Mouse (Mus musculus) stomach, postnatal 0 days (tissue): ENCODE results near the gene Rtf2. TPM values are rescaled to one million over a fixed set of nuclear protein-coding genes. Genes with fewer than 3 reads are reported as not detected.

Experiments used
- ATAC-seq: fragments of 200-750 bp; cut with Nextera tagmentation; 2 replicates; pipeline ENCODE4 v1.8.0; 2017; ENCODE audit not compliant: low FRiP score, low TSS enrichment
- DNase-seq: peaks from one replicate; pipeline ENCODE4 v3.0.0-alpha.2; 2016; ENCODE audit warnings: low spot score
- H3K27ac ChIP-seq: fragments of 300-500 bp; sonication (generic); replicated peaks from 2 replicates; pipeline ENCODE4 v1.5.1; 2014; ENCODE audit warnings: mild to moderate bottlenecking, control low read depth
- H3K27me3 ChIP-seq: fragments of 300-500 bp; sonication (generic); 2 replicates; pipeline ENCODE4 v1.6.1; 2014; ENCODE audit warnings: low read length; ENCODE audit not compliant: control insufficient read depth, insufficient read depth
- H3K36me3 ChIP-seq: fragments of 300-500 bp; sonication (generic); 2 replicates; pipeline ENCODE4 v1.6.1; 2014; ENCODE audit warnings: low read length, mixed read lengths; ENCODE audit not compliant: control insufficient read depth, insufficient read depth
- H3K4me1 ChIP-seq: fragments of 300-500 bp; sonication (generic); replicated peaks from 2 replicates; pipeline ENCODE4 v1.6.1; 2014; ENCODE audit warnings: antibody characterized with exemption; ENCODE audit not compliant: control insufficient read depth, insufficient read depth
- H3K4me2 ChIP-seq: fragments of 300-500 bp; sonication (generic); replicated peaks from 2 replicates; pipeline ENCODE4 v1.6.1; 2014; ENCODE audit warnings: low read depth, mild to moderate bottlenecking, control low read depth, moderate library complexity
- H3K4me3 ChIP-seq: fragments of 300-500 bp; sonication (generic); 2 replicates; pipeline ENCODE4 v1.5.1; 2014; ENCODE audit warnings: low read depth, low read length, control low read depth
- H3K9ac ChIP-seq: fragments of 300-500 bp; sonication (generic); 2 replicates; pipeline ENCODE4 v1.6.1; 2014; ENCODE audit warnings: mild to moderate bottlenecking, low read length, control low read depth, mixed read lengths
- H3K9me3 ChIP-seq: fragments of 300-500 bp; sonication (generic); 2 replicates; pipeline ENCODE4 v1.6.1; 2016; ENCODE audit warnings: low read length; ENCODE audit not compliant: control insufficient read depth
- CTCF ChIP-seq: IDR thresholded peaks from 2 replicates; pipeline ENCODE4 v1.5.1; 2016; ENCODE audit warnings: antibody characterized with exemption, low read depth, mild to moderate bottlenecking, moderate library complexity
- EP300 ChIP-seq: optimal IDR thresholded peaks from 2 replicates; pipeline ENCODE3; 2016; ENCODE audit warnings: antibody characterized with exemption
- WGBS: fragments of 180-500 bp; shearing (Covaris S2); extraction: QIAGEN DNeasy Blood & Tissue Kit; methylation state at CpG from one replicate; pipeline ENCODE4 v1.1.7; 2014; 5-methylcytosine and 5-hydroxymethylcytosine counted together
- polyA plus RNA-seq: library from polyadenylated mRNA; unstranded; fragments of >200 nt; fragmentation: Nextera tagmentation; extraction: Ambion mirVana; gene quantifications from 2 replicates; pipeline ENCODE4 v1.2.1, GENCODE M21; 2015

Rtf2 gene
- polyA plus RNA-seq, 1 experiment from 2014 or later: 79.7 TPM

GRCm38 (mm10) chr2:172452458-172452857 is 12.1 kb downstream of the Rtf2 start:
- no peak for TF ChIP-seq EP300
- no peak for TF ChIP-seq CTCF

GRCm38 (mm10) chr2:172458496-172458895 is 18.1 kb downstream of the Rtf2 start, which contains the start of gene Gcnt7:
TSS of gene Gcnt7 (minus strand) at chr2:172458596.
- H3K4me1 ChIP-seq: no peaks in the 10 kb centered on the region
- H3K4me3 ChIP-seq: no peak within 1 kb of the TSS
- no peak within 1 kb of the TSS for H3K4me2 ChIP-seq
- H3K27me3 ChIP-seq: no peaks in the 10 kb centered on the region
- 60% methylated on average over 11 of the region's 11 CpGs for WGBS
- H3K27ac ChIP-seq: no peak within 1 kb of the TSS
- peaks cover 4% of the 10 kb centered on the region for H3K36me3 ChIP-seq
- no peak for DNase-seq
- H3K9me3 ChIP-seq: no peaks in the 10 kb centered on the region
- ATAC-seq: no peak
- no peak for TF ChIP-seq EP300
- TF ChIP-seq CTCF: no peak
- no peak within 1 kb of the TSS for H3K9ac ChIP-seq

More at GRCm38 (mm10) chr2:172452458-172452857, 12.1 kb downstream of the Rtf2 start:
- no peaks in the 10 kb centered on the region for H3K27me3 ChIP-seq
- H3K4me3 ChIP-seq: no peak overlapping the region
- H3K9ac ChIP-seq: no peak overlapping the region
- 91% methylated on average over 10 of the region's 10 CpGs for WGBS
- DNase-seq (no peak), ATAC-seq (no peak)
- H3K27ac ChIP-seq: no peak overlapping the region
- no peaks in the 10 kb centered on the region for H3K9me3 ChIP-seq
- no peak overlapping the region for H3K4me2 ChIP-seq
- H3K4me1 ChIP-seq: no peaks in the 10 kb centered on the region
- peaks cover 27% of the 10 kb centered on the region for H3K36me3 ChIP-seq

- no peak overlapping the region for H3K4me3 ChIP-seq
- no peaks in the 10 kb centered on the region for H3K9me3 ChIP-seq
- ATAC-seq: no peak
- H3K4me2 ChIP-seq: no peak overlapping the region
- no peak for DNase-seq
- H3K9ac ChIP-seq: no peak overlapping the region
- no peaks in the 10 kb centered on the region for H3K4me1 ChIP-seq
- H3K36me3 ChIP-seq: peaks cover 7% of the 10 kb centered on the region
- no peak overlapping the region for H3K27ac ChIP-seq
- WGBS: 81% methylated on average over 2 of the region's 2 CpGs
- TF ChIP-seq EP300 (no peak), CTCF (no peak)
- H3K27me3 ChIP-seq: no peaks in the 10 kb centered on the region
Observed at GRCm38 (mm10) chr2:172460647-172461046, 20.3 kb downstream of the Rtf2 start.

- Histone ChIP-seq H3K36me3 (peaks cover 12% of the 10 kb centered on the region), H3K9me3 (no peaks in the 10 kb centered on the region), H3K27ac (no peak overlapping the region), H3K4me1 (no peaks in the 10 kb centered on the region), H3K4me3 (no peak overlapping the region), H3K4me2 (no peak overlapping the region), H3K27me3 (no peaks in the 10 kb centered on the region), H3K9ac (no peak overlapping the region)
- no peak for DNase-seq
- 82% methylated on average over 4 of the region's 4 CpGs for WGBS
- TF ChIP-seq CTCF (no peak), EP300 (no peak)
- ATAC-seq: no peak
Observed at GRCm38 (mm10) chr2:172462813-172463212, 22.5 kb downstream of the Rtf2 start.

GRCm38 (mm10) chr2:172466427-172467132 is 26.2 kb downstream of the Rtf2 start:
- Histone ChIP-seq H3K4me2 (no peak overlapping the region), H3K36me3 (peaks cover 21% of the 10 kb centered on the region), H3K27me3 (no peaks in the 10 kb centered on the region), H3K4me3 (no peak overlapping the region), H3K27ac (no peak overlapping the region), H3K4me1 (no peaks in the 10 kb centered on the region), H3K9ac (no peak overlapping the region), H3K9me3 (no peaks in the 10 kb centered on the region)
- ATAC-seq: no peak
- TF ChIP-seq CTCF: no peak
- TF ChIP-seq EP300: no peak
- 89% methylated on average over 11 of the region's 11 CpGs for WGBS
- no peak for DNase-seq

GRCm38 (mm10) chr2:172467206-172467605 is 26.9 kb downstream of the Rtf2 start:
- no peak overlapping the region for H3K4me3 ChIP-seq
- ATAC-seq (no peak), DNase-seq (no peak)
- H3K36me3 ChIP-seq: peaks cover 21% of the 10 kb centered on the region
- H3K4me2 ChIP-seq: no peak overlapping the region
- 86% methylated on average over 5 of the region's 5 CpGs for WGBS
- H3K9me3 ChIP-seq: no peaks in the 10 kb centered on the region
- no peak for TF ChIP-seq EP300
- no peak for TF ChIP-seq CTCF
- no peak overlapping the region for H3K27ac ChIP-seq
- no peak overlapping the region for H3K9ac ChIP-seq
- no peaks in the 10 kb centered on the region for H3K4me1 ChIP-seq
- no peaks in the 10 kb centered on the region for H3K27me3 ChIP-seq
